Mouse (Mus musculus) MEL (cell line): Measurements from ENCODE around the gene Fxyd2. TPM values are rescaled to one million over a fixed set of nuclear protein-coding genes. Genes with fewer than 3 reads are reported as not detected.

Experiments used
- DNase-seq: peaks from one replicate; pipeline ENCODE4 v3.0.0; 2011; ENCODE audit warnings: low read depth, low spot score
- H3K27ac ChIP-seq: 2 replicates; pipeline ENCODE4 v1.5.1; 2012; ENCODE audit warnings: low read depth, mild to moderate bottlenecking, control low read depth, low read length, moderate library complexity; ENCODE audit not compliant: control insufficient read depth
- H3K27me3 ChIP-seq, 2 experiments: fragments of 150-350 bp in 1 of 2; sonication (generic) in 1 of 2; 2 replicates each; pipeline ENCODE4 v1.6.1; 2012; ENCODE audit warnings: low read length in 2 of 2, mild to moderate bottlenecking in 2 of 2, improper control_type of control experiment in 1 of 2, moderate library complexity in 1 of 2; ENCODE audit not compliant: insufficient read depth in 2 of 2, control insufficient read depth in 1 of 2
- H3K36me3 ChIP-seq, 2 experiments: 2 replicates each; pipeline ENCODE4 v1.6.1; 2012 to 2014; ENCODE audit warnings: low read length in 2 of 2, improper control_type of control experiment in 1 of 2, inconsistent platforms in 1 of 2, mild to moderate bottlenecking in 1 of 2; ENCODE audit not compliant: insufficient read depth in 2 of 2, control insufficient read depth in 1 of 2
- H3K4me1 ChIP-seq, 2 experiments: fragments of 150-350 bp in 1 of 2; sonication (generic) in 1 of 2; 2 replicates each; pipeline ENCODE4 v1.6.1; 2012; ENCODE audit warnings: low read length in 2 of 2, improper control_type of control experiment in 1 of 2, mild to moderate bottlenecking in 1 of 2; ENCODE audit not compliant: insufficient read depth in 2 of 2, control insufficient read depth in 1 of 2
- H3K4me3 ChIP-seq, 2 experiments: fragments of 150-350 bp in 1 of 2; sonication (generic) in 1 of 2; 2 replicates each; pipeline ENCODE4 v1.5.1; 2012; ENCODE audit warnings: low read depth in 2 of 2, low read length in 2 of 2, mild to moderate bottlenecking in 2 of 2, moderate library complexity in 2 of 2, control low read depth in 1 of 2, improper control_type of control experiment in 1 of 2; ENCODE audit not compliant: control insufficient read depth in 1 of 2, insufficient read depth in 1 of 2
- H3K79me2 ChIP-seq: 2 replicates; pipeline ENCODE4 v1.6.1; 2012; ENCODE audit warnings: mild to moderate bottlenecking, low read length, moderate library complexity; ENCODE audit not compliant: control insufficient read depth, poor library complexity, insufficient read depth
- H3K9ac ChIP-seq: 2 replicates; pipeline ENCODE4 v1.6.1; 2012; ENCODE audit warnings: low read depth, mild to moderate bottlenecking, control low read depth, low read length, moderate library complexity; ENCODE audit not compliant: control insufficient read depth, poor library complexity, severe bottlenecking
- H3K9me3 ChIP-seq: fragments of 150-350 bp; sonication (generic); replicated peaks from 2 replicates; pipeline ENCODE4 v1.6.1; 2012; ENCODE audit warnings: mild to moderate bottlenecking, low read length, improper control_type of control experiment, moderate library complexity; ENCODE audit not compliant: insufficient read depth
- CTCF ChIP-seq, 3 experiments: IDR thresholded peaks in 2 of 3; conservative IDR thresholded peaks in 1 of 3; 2 replicates each; pipeline ENCODE4 v1.5.1; 2011 to 2012; ENCODE audit warnings: low read length in 3 of 3, low read depth in 2 of 3, mild to moderate bottlenecking in 2 of 3, improper control_type of control experiment in 1 of 3, inconsistent platforms in 1 of 3, mixed read lengths in 1 of 3, moderate library complexity in 1 of 3; ENCODE audit not compliant: control insufficient read depth in 1 of 3, insufficient read depth in 1 of 3, poor library complexity in 1 of 3, severe bottlenecking in 1 of 3
- E2F4 ChIP-seq: IDR thresholded peaks from 2 replicates; pipeline ENCODE4 v1.6.1; 2011; ENCODE audit warnings: low read depth, low read length, improper control_type of control experiment, borderline replicate concordance
- ELF1 ChIP-seq: IDR thresholded peaks from 2 replicates; pipeline ENCODE4 v1.6.1; 2014; ENCODE audit warnings: low read depth, mild to moderate bottlenecking, inconsistent platforms, low read length, improper control_type of control experiment, moderate library complexity
- EP300 ChIP-seq, 2 experiments: IDR thresholded peaks; 2 replicates each; pipeline ENCODE4 v1.6.1; 2011; ENCODE audit warnings: improper control_type of control experiment in 2 of 2, low read length in 2 of 2, low read depth in 1 of 2, mild to moderate bottlenecking in 1 of 2
- HCFC1 ChIP-seq: IDR thresholded peaks from 2 replicates; pipeline ENCODE4 v1.6.1; 2012; ENCODE audit warnings: low read depth, mild to moderate bottlenecking, inconsistent platforms, low read length, improper control_type of control experiment, moderate library complexity
- KAT2A ChIP-seq: conservative IDR thresholded peaks from 2 replicates; pipeline ENCODE4 v1.6.1; 2012; ENCODE audit warnings: low read depth, low read length, improper control_type of control experiment, inconsistent platforms
- MAZ ChIP-seq: IDR thresholded peaks from 2 replicates; pipeline ENCODE4 v1.6.1; 2012; ENCODE audit warnings: low read depth, mild to moderate bottlenecking, inconsistent platforms, low read length, improper control_type of control experiment
- POLR2AphosphoS2 ChIP-seq: IDR thresholded peaks from 2 replicates; pipeline ENCODE4 v1.6.1; 2011; ENCODE audit warnings: low read length, improper control_type of control experiment
- POLR2AphosphoS5 ChIP-seq: IDR thresholded peaks from 2 replicates; pipeline ENCODE4 v1.6.1; 2012; ENCODE audit warnings: low read depth, borderline replicate concordance, mild to moderate bottlenecking, inconsistent platforms, low read length, moderate library complexity, mixed read lengths
- RAD21 ChIP-seq: IDR thresholded peaks from 2 replicates; pipeline ENCODE4 v1.6.1; 2011; ENCODE audit warnings: mild to moderate bottlenecking, low read depth, low read length, improper control_type of control experiment
- SMC3 ChIP-seq: IDR thresholded peaks from 2 replicates; pipeline ENCODE4 v1.6.1; 2011; ENCODE audit warnings: low read depth, low read length, improper control_type of control experiment
- ZC3H11A ChIP-seq: IDR thresholded peaks from 2 replicates; pipeline ENCODE4 v1.6.1; 2012; ENCODE audit warnings: low read depth, mild to moderate bottlenecking, inconsistent platforms, low read length, improper control_type of control experiment
- polyA plus RNA-seq, 2 experiments: library from polyadenylated mRNA; stranded (reverse) in 1 of 2; unstranded in 1 of 2; fragments of >175 nt in 1 of 2; fragments of >200 nt in 1 of 2; gene quantifications; 2 replicates each; pipeline versions ENCODE4 v1.2.1 to v1.2.4; 2012; ENCODE audit warnings: low replicate concordance in 2 of 2, low read depth in 1 of 2; ENCODE audit not compliant: insufficient read length in 2 of 2, insufficient read depth in 1 of 2, missing spikeins in 1 of 2
- total RNA-seq: library from RNA; depleted of rRNA; stranded (reverse); fragments of 300-350 nt; gene quantifications from 2 replicates; pipeline ENCODE4 v1.2.3, GENCODE M21; 2012

Fxyd2 gene
- total and polyA plus RNA-seq, 3 experiments: not detected

- H3K27ac ChIP-seq: no peak overlapping the region
- TF ChIP-seq MAZ (no peak), HCFC1 (0 out of 2 replicates have a peak, but pooled peaks have one; percentile 6)
- H3K27me3 ChIP-seq: no peaks in the 10 kb centered on the region
Measured at GRCm38 (mm10) chr9:45412700-45413477, 13.4 kb downstream of the Fxyd2 start.

GRCm38 (mm10) chr9:45413478-45414140 lies 14.1 kb downstream of the Fxyd2 start:
- no peak overlapping the region for H3K9ac ChIP-seq
- H3K79me2 ChIP-seq: no peaks in the 10 kb centered on the region
- no peaks in the 10 kb centered on the region for H3K4me1 ChIP-seq
- no peak overlapping the region for H3K4me3 ChIP-seq
- no peaks in the 10 kb centered on the region for H3K27me3 ChIP-seq
- no peaks in the 10 kb centered on the region for H3K36me3 ChIP-seq
- H3K27ac ChIP-seq: no peak overlapping the region
- TF ChIP-seq KAT2A: no peak
- no peak for TF ChIP-seq E2F4
- TF ChIP-seq SMC3: peak; percentile 42
- peak; percentile 63 to 71 (median 69) for TF ChIP-seq CTCF (IDR thresholded peaks at IDR 0.05 in 2 of 3, conservative IDR thresholded peaks at IDR 0.05 in 1 of 3; ENCODE audit: control insufficient read depth in 1 of 3, insufficient read depth in 1 of 3, low read depth in 2 of 3, low read length in 3 of 3, poor library complexity in 1 of 3, severe bottlenecking in 1 of 3)
- no peaks in the 10 kb centered on the region for H3K9me3 ChIP-seq
- DNase-seq: peak; percentile 54

More at GRCm38 (mm10) chr9:45412700-45413477, 13.4 kb downstream of the Fxyd2 start:
- no peaks in the 10 kb centered on the region for H3K36me3 ChIP-seq
- no peak overlapping the region for H3K4me3 ChIP-seq
- DNase-seq: no peak
- no peaks in the 10 kb centered on the region for H3K4me1 ChIP-seq
- no peak overlapping the region for H3K9ac ChIP-seq
- H3K9me3 ChIP-seq: no peaks in the 10 kb centered on the region
- no peaks in the 10 kb centered on the region for H3K79me2 ChIP-seq

GRCm38 (mm10) chr9:45415912-45416311 lies 16.4 kb downstream of the Fxyd2 start:
- H3K4me1 ChIP-seq: no peaks in the 10 kb centered on the region
- no peaks in the 10 kb centered on the region for H3K27me3 ChIP-seq
- H3K36me3 ChIP-seq: no peaks in the 10 kb centered on the region
- no peak overlapping the region for H3K9ac ChIP-seq
- no peak overlapping the region for H3K27ac ChIP-seq
- TF ChIP-seq POLR2AphosphoS5 (no peak), POLR2AphosphoS2 (no peak), SMC3 (peak; percentile 55), ELF1 (no peak), RAD21 (peak; percentile 76), ZC3H11A (peak; percentile 48; the same call in 1 of the 2 replicates), CTCF (IDR thresholded peaks at IDR 0.05 in 2 of 3, conservative IDR thresholded peaks at IDR 0.05 in 1 of 3; ENCODE audit: control insufficient read depth in 1 of 3, insufficient read depth in 1 of 3, low read depth in 2 of 3, low read length in 3 of 3, poor library complexity in 1 of 3, severe bottlenecking in 1 of 3) (peak; percentile 81 to 90 (median 84)), MAZ (no peak), EP300 (IDR thresholded peaks at IDR 0.05; ENCODE audit: low read depth in 1 of 2, low read length in 2 of 2) (no peak)
- H3K9me3 ChIP-seq: no peaks in the 10 kb centered on the region
- peak; percentile 62 for DNase-seq
- H3K4me3 ChIP-seq: no peak overlapping the region
- H3K79me2 ChIP-seq: no peaks in the 10 kb centered on the region
